Mouse (Mus musculus) liver, postnatal 0 days (tissue): Measurements from ENCODE around the gene Hexdc.

Experiments
- CTCF ChIP-seq: sonication (generic); IDR thresholded peaks from 2 replicates; pipeline ENCODE4 v1.5.1; 2016; ENCODE audit warnings: antibody characterized with exemption, low read depth
- EP300 ChIP-seq: IDR thresholded peaks from 2 replicates; pipeline ENCODE4 v1.6.1; 2016; ENCODE audit warnings: antibody characterized with exemption, low read depth, mild to moderate bottlenecking

DNA sequence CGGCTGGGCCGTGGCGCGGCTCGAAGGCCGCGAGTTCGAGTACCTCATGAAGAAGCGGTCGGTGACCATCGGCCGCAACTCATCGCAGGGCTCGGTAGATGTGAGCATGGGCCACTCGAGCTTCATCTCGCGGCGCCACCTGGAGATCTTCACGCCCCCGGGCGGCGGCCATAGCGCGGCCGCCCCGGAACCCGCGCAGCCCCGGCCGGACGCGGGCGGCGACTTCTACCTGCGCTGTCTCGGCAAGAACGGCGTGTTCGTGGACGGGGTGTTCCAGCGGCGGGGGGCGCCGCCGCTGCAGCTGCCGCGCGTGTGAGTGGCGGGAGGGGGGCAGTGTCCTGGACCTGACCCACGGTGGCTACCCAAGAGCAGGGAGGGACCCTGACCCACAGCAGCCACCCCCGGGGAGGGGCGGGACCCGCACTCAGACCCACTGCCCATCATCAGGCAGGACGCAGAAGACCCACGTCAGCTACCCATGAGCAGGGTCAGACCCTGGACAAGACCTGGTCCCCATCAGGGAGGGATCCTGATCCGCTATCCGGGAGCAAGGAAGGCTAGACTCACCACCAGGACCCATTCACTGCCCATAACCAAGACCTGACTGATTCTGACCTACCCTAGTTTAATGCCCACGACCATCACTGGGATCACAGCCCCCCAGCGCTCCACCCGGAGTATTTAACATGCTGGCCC is 56.1 kb downstream of the Hexdc start:
- no peak for TF ChIP-seq CTCF
- TF ChIP-seq EP300, result no peak
